Mouse (Mus musculus): ENCODE measurements at regions not wholly inside any gene's neighbourhood (a gene's known extent, or its start where the extent isn't known, plus 50 kb on each side); places are given as distances from the start of the nearest gene placed in this dataset.
"Not testable (repeated sequence)": the region's sequence is repeated elsewhere in the genome, so short reads cannot be mapped to it uniquely, and the experiment has no call there.

- no peak for DNase-seq (ENCODE audit: low spot score)
These were observed 172.5 kb downstream of the Msrb3 start for GRCm38 (mm10) chr10:120726369-120726768.

GRCm38 (mm10) chr10:120721956-120722532 lies 176.9 kb downstream of the Msrb3 start:
- no peak for DNase-seq (ENCODE audit: low spot score)

GRCm38 (mm10) chr10:120720981-120721380 lies 177.9 kb downstream of the Msrb3 start:
- no peak for DNase-seq (ENCODE audit: low spot score)

- DNase-seq (ENCODE audit: low spot score), result no peak
These were observed 178.8 kb downstream of the Msrb3 start for GRCm38 (mm10) chr10:120720061-120720460.

GRCm38 (mm10) chr10:120717159-120717567 lies 181.7 kb downstream of the Msrb3 start:
- no peak for DNase-seq (ENCODE audit: low spot score)

- DNase-seq (ENCODE audit: low spot score), result no peak
These were observed 182.5 kb downstream of the Msrb3 start for GRCm38 (mm10) chr10:120716391-120716790.

GRCm38 (mm10) chr10:120707771-120708750 lies 190.8 kb downstream of the Msrb3 start:
- peak; percentile 62 for DNase-seq (ENCODE audit: low spot score)

- DNase-seq (ENCODE audit: low spot score), result no peak
These were observed 192.1 kb downstream of the Msrb3 start for GRCm38 (mm10) chr10:120706684-120707290.

GRCm38 (mm10) chr10:120701833-120702232 lies 197.1 kb downstream of the Msrb3 start:
- DNase-seq (ENCODE audit: low spot score), result peak; percentile 87

GRCm38 (mm10) chr10:120697275-120697856 lies 201.5 kb downstream of the Msrb3 start:
- no peak for DNase-seq (ENCODE audit: low spot score)

- DNase-seq (ENCODE audit: low spot score), result no peak
These were observed 202.4 kb downstream of the Msrb3 start for GRCm38 (mm10) chr10:120696481-120696880.

- no peak for DNase-seq (ENCODE audit: low spot score)
These were observed 204.4 kb downstream of the Msrb3 start for GRCm38 (mm10) chr10:120694472-120694871.

- no peak for DNase-seq (ENCODE audit: low spot score)
These were observed 207.4 kb downstream of the Msrb3 start for GRCm38 (mm10) chr10:120691451-120691850.

GRCm38 (mm10) chr10:120686123-120686522 lies 209.9 kb upstream of the Hmga2 start:
- DNase-seq (ENCODE audit: low spot score), result no peak

GRCm38 (mm10) chr10:120682021-120682420 lies 205.8 kb upstream of the Hmga2 start:
- no peak for DNase-seq (ENCODE audit: low spot score)

- no peak for DNase-seq (ENCODE audit: low spot score)
These were observed 203.7 kb upstream of the Hmga2 start for GRCm38 (mm10) chr10:120679982-120680381.

- no peak for DNase-seq (ENCODE audit: low spot score)
These were observed 202.0 kb upstream of the Hmga2 start for GRCm38 (mm10) chr10:120678277-120678676.

GRCm38 (mm10) chr10:120675369-120675768 lies 199.1 kb upstream of the Hmga2 start:
- no peak for DNase-seq (ENCODE audit: low spot score)

GRCm38 (mm10) chr10:120674321-120675045 lies 198.2 kb upstream of the Hmga2 start:
- DNase-seq (ENCODE audit: low spot score), result no peak

GRCm38 (mm10) chr10:120667678-120668031 lies 191.4 kb upstream of the Hmga2 start:
- not testable (repeated sequence) for DNase-seq (ENCODE audit: low spot score)

- peak; percentile 74 for DNase-seq (ENCODE audit: low spot score)
These were observed 190.9 kb upstream of the Hmga2 start for GRCm38 (mm10) chr10:120666985-120667677.

Measured in testis, postnatal 10 days (tissue).